Mouse (Mus musculus): ENCODE measurements around the gene Comtd1. TPM values are rescaled to one million over a fixed set of nuclear protein-coding genes. Genes with fewer than 3 reads are reported as not detected.
A peak's percentile ranks its signal among the peaks of the same experiment; 100 is the strongest.

Comtd1 gene
- polyA plus RNA-seq, 1 experiment from 2014 or later = 67.3 TPM

DNA sequence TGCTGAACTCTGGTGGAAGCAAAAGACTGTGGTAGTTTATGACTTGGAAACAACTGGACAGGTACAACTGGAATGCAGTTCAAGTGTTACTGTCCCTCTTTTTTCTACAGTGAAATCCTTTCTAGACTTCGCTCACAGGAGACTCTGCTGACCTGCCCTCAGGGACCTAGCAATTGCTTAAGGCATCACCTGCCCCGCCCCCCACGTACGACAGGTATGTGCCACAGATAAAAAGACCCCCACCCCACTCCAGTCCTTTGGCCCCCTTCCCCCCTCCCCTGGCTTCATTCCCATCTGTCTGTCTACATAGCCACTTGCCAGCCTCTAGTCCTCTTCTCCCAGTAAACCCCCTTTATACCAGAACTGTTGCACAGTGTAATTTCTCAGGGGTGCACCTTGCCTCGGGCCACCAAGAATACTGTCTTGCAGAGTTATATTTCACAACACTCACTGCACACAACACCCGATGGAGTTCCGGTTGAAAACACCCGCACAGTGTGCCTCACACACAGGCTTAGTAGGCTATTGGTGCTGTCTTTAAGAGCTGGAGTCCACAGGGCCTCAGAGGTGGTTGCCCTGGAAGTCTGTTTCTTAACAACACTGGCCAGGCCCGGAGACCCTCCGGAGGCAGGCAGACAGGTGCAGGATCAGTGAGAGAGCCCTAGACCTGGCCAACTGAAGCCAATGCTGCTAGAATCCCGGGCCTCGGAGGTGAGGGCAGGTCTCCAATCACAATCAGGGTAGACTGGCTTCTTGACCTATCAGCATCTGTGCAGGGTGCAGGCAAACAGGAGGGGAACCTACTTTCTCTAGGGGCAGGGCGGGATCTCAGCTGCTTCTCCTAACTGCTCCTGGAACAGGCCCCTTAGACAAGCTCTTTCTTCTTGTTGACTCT lies 994 bp upstream of the Comtd1 start:
- no peak for ATAC-seq
- TF ChIP-seq CTCF (IDR thresholded peaks at IDR 0.05; ENCODE audit: low read depth) = no peak
- Histone ChIP-seq H3K36me3 (ENCODE audit: control insufficient read depth, insufficient read depth) (peaks cover 25% of the 10 kb centered on the region), H3K9me3 (ENCODE audit: control insufficient read depth) (no peaks in the 10 kb centered on the region), H3K4me1 (replicated peaks; ENCODE audit: control insufficient read depth, insufficient read depth, low read length) (peaks cover 4% of the 10 kb centered on the region; the same call in 1 of the 2 replicates), H3K4me3 (ENCODE audit: low read depth, low read length) (no peak overlapping the region), H3K9ac (ENCODE audit: low read depth, low read length) (no peak overlapping the region), H3K27me3 (replicated peaks; ENCODE audit: control insufficient read depth, insufficient read depth, low read length) (no peaks in the 10 kb centered on the region), H3K27ac (ENCODE audit: low read depth, low read length) (no peak overlapping the region), H3K4me2 (replicated peaks; ENCODE audit: low read depth) (no peak overlapping the region)
- WGBS = 81% methylated on average over 13 of the region's 13 CpGs

DNA sequence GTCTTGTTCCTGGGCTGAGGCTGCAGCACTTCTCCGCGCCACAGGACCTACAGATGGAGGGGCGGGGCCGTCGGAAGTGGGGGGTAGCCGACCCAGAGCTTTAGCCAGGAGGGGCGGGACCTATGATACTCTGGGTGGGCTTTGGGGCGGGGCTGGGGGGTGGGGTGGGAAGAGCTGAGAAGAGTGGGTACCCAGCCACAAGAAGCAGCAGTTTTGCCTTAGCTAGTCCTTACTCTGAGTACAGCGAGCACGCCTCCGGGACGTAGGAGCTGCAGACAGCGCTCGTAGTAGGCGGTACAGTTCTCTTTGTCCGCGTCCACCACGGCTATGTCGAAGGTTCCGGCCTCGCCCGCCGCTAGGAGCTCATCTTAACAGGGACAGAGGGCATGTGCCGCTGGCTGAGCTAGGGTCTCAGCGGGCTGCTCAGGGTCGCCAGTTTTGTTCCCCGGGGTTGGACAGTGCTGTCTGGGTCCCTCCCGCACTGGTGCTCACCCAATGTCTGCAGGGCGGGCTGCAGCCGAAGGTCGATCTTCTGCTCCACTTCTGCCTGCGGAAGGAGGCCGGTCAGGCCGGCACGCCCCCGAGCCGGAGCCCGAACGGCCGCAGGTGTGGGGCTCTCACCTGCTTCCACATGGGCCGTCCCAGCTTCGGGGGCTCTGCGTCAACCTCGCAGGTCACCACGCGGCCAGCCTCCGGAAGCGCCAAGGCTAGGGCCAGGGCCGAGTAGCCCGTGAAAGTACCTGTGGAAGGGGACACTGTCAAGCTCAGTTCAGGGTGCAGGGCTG lies 1.2 kb downstream of the Comtd1 start:
- no peak for TF ChIP-seq CTCF (IDR thresholded peaks at IDR 0.05; ENCODE audit: low read depth)
- H3K27me3 ChIP-seq (replicated peaks; ENCODE audit: control insufficient read depth, insufficient read depth, low read length) = no peaks in the 10 kb centered on the region
- H3K4me3 ChIP-seq (ENCODE audit: low read depth, low read length) = peak overlapping the region; percentile 63
- peak overlapping the region; percentile 52 for H3K9ac ChIP-seq (ENCODE audit: low read depth, low read length)
- no peaks in the 10 kb centered on the region for H3K9me3 ChIP-seq (ENCODE audit: control insufficient read depth)
- H3K36me3 ChIP-seq (ENCODE audit: control insufficient read depth, insufficient read depth) = peaks cover 46% of the 10 kb centered on the region
- under 1% methylated on average over 50 of the region's 50 CpGs for WGBS
- peak overlapping the region; percentile 74 for H3K27ac ChIP-seq (ENCODE audit: low read depth, low read length)
- H3K4me1 ChIP-seq (replicated peaks; ENCODE audit: control insufficient read depth, insufficient read depth, low read length) = no peaks in the 10 kb centered on the region; the same call in 1 of the 2 replicates
- peak overlapping the region; percentile 91 for H3K4me2 ChIP-seq (replicated peaks; ENCODE audit: low read depth)
- peak; percentile 28 for ATAC-seq

DNA sequence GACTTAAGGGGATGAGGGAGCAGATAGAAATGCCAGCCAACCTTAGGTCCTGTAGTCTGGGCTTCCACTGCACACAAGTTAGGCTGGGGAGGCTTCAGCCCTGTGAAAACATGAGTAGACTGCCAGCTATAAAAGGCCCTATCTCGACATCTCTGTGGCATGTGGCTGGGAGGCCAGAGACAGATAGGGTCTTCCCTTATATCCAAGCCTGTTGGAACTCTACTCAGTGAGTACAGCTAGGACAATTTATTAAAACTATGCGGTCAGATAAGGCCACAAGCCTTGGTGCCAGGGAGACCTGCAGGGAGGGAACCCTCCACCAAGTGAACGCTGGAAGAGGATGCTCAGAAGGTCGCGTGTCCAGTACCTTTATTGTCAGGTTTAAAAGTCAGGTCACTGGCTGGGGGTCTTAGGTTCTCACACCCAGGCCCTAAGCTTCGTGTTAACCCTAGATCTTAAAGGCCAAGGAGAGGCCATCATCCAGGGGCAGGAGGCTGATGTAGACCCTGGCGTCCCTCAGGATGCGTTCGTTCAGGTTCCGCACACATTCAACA lies 1.9 kb downstream of the Comtd1 start:
- ATAC-seq = no peak
- no peaks in the 10 kb centered on the region for H3K27me3 ChIP-seq (replicated peaks; ENCODE audit: control insufficient read depth, insufficient read depth, low read length)
- H3K9ac ChIP-seq (ENCODE audit: low read depth, low read length) = peak overlapping the region; percentile 52
- 0 out of 2 replicates have a peak overlapping the region, but pooled peaks have one; percentile 74 for H3K27ac ChIP-seq (ENCODE audit: low read depth, low read length)
- H3K4me1 ChIP-seq (replicated peaks; ENCODE audit: control insufficient read depth, insufficient read depth, low read length) = no peaks in the 10 kb centered on the region; the same call in 1 of the 2 replicates
- 22% methylated on average over 10 of the region's 10 CpGs for WGBS
- H3K9me3 ChIP-seq (ENCODE audit: control insufficient read depth) = no peaks in the 10 kb centered on the region
- H3K36me3 ChIP-seq (ENCODE audit: control insufficient read depth, insufficient read depth) = peaks cover 53% of the 10 kb centered on the region
- H3K4me3 ChIP-seq (ENCODE audit: low read depth, low read length) = peak overlapping the region; percentile 63
- peak overlapping the region; percentile 91 for H3K4me2 ChIP-seq (replicated peaks; ENCODE audit: low read depth)
- TF ChIP-seq CTCF (IDR thresholded peaks at IDR 0.05; ENCODE audit: low read depth) = no peak

DNA sequence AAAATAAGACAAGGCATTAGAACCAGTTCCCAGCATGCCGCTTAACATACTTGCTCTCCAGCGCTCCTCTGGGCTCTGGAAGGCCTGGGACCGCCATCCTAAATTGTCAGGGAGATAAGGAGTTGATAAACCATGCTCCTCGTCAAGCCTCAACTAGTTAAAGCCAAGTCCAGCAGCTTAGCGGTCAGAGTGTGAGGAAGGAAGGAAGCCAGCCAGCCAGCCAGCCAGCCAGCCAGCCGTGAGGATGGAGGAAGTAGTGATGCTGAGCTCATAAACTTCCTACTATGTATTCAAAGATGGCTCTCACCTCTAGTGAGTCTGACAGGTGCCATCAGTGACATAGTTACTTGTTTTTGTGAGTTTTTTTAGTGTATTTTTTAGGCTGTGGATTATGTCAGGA lies 5.5 kb downstream of the Comtd1 start:
- Histone ChIP-seq H3K4me2 (replicated peaks; ENCODE audit: low read depth) (no peak overlapping the region), H3K27me3 (replicated peaks; ENCODE audit: control insufficient read depth, insufficient read depth, low read length) (no peaks in the 10 kb centered on the region), H3K9ac (ENCODE audit: low read depth, low read length) (no peak overlapping the region), H3K4me1 (replicated peaks; ENCODE audit: control insufficient read depth, insufficient read depth, low read length) (no peaks in the 10 kb centered on the region; the same call in 1 of the 2 replicates), H3K4me3 (ENCODE audit: low read depth, low read length) (no peak overlapping the region), H3K9me3 (ENCODE audit: control insufficient read depth) (no peaks in the 10 kb centered on the region), H3K36me3 (ENCODE audit: control insufficient read depth, insufficient read depth) (peaks cover 90% of the 10 kb centered on the region), H3K27ac (ENCODE audit: low read depth, low read length) (no peak overlapping the region)
- no peak for ATAC-seq
- WGBS = 50% methylated on average over 6 of the region's 6 CpGs
- no peak for TF ChIP-seq CTCF (IDR thresholded peaks at IDR 0.05; ENCODE audit: low read depth)

DNA sequence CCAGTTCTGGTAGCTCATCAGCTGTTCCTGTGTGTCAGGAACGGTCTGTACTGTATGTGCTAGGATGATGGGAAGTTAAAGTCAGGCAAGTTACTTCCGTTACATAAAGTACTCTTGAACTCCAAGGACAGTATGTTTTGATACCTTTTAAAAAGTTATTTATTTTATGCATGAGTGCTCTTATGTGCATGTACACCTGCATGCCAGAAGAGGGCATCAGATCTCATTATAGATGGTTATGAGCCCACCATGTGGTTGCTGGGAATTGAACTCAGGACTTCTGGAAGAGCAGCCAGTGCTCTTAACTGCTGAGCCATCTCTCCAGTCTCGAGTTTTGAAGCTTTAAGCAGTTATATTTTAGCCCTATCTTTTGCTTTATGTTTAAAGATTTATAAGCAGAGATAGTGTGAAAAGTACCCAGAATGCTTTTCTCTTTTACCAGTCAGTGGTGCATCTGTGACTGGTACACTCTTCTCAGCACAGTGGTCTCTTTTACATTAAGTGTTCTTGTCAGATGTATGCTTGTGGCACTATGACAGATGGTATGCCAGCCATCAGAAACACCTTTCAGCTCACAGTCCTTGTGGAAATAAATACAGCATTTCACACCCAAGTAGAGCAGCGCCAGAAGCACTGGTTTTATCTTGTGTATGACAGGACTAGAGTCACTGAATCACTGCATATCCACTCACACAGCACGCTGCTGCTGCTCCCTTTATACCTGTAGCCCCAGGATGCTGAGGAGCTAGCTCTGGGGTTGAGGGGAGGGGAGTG lies 6.8 kb downstream of the Comtd1 start:
- H3K27ac ChIP-seq (ENCODE audit: low read depth, low read length) = no peak overlapping the region; the same call in 1 of the 2 replicates
- H3K9ac ChIP-seq (ENCODE audit: low read depth, low read length) = no peak overlapping the region
- 84% methylated on average over 5 of the region's 5 CpGs for WGBS
- H3K27me3 ChIP-seq (replicated peaks; ENCODE audit: control insufficient read depth, insufficient read depth, low read length) = no peaks in the 10 kb centered on the region
- peaks cover 98% of the 10 kb centered on the region for H3K36me3 ChIP-seq (ENCODE audit: control insufficient read depth, insufficient read depth)
- H3K9me3 ChIP-seq (ENCODE audit: control insufficient read depth) = no peaks in the 10 kb centered on the region
- H3K4me3 ChIP-seq (ENCODE audit: low read depth, low read length) = no peak overlapping the region
- H3K4me2 ChIP-seq (replicated peaks; ENCODE audit: low read depth) = no peak overlapping the region
- ATAC-seq = no peak
- no peaks in the 10 kb centered on the region for H3K4me1 ChIP-seq (replicated peaks; ENCODE audit: control insufficient read depth, insufficient read depth, low read length)
- peak; percentile 48 for TF ChIP-seq CTCF (IDR thresholded peaks at IDR 0.05; ENCODE audit: low read depth)
